Mouse (Mus musculus): ENCODE measurements at regions not wholly inside any gene's neighbourhood (a gene's known extent, or its start where the extent isn't known, plus 50 kb on each side); places are given as distances from the start of the nearest gene placed in this dataset.
"Not testable (repeated sequence)": the region's sequence is repeated elsewhere in the genome, so short reads cannot be mapped to it uniquely, and the experiment has no call there.

GRCm38 (mm10) chrX:19903962-19904930 lies 155.1 kb upstream of the Chst7 start:
- peak; percentile 5 for DNase-seq

GRCm38 (mm10) chrX:19906646-19907371 lies 152.6 kb upstream of the Chst7 start:
- DNase-seq: no peak

- DNase-seq: no peak
These were observed 142.4 kb upstream of the Chst7 start for GRCm38 (mm10) chrX:19917001-19917400.

DNA sequence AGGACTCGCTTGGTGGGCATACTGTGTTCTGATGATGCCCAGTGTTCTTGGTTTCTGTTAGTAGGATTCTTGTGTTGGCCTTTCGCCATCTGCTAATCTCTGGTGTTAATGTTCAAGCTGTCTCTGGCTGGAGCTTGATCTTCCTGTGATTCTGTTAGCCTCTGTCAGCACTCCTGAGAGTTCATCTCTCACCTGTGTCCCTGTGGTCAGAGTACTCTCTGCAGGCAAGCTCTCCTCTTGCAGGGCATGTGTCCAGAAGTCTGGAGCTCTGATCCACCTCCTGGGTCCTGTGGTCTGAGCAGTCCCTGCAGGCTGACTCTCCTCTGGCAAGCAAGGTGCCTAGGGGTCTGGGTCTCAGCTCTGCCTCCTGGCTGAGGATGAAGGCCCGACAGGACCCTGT lies 130.0 kb upstream of the Chst7 start:
- DNase-seq: not testable (repeated sequence)

DNA sequence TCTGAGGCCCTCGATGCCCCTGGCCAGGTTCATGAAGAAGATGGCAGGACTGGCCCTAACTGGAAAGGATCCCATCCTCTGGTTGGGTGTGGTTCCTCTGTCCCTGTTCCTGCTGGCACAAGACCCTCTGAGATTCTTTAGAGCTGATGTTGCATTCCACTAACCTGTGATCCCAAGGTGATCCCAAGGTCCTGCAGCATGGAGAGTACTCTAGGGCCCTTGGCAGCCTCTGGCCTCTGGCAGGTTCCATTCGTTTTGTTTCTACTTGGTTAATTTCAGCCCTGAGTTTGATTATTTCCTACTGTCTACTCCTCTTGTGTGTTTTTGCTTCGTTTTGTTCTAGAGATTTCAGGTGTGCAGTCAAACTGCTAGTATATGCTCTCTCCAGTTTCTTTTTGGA lies 129.5 kb upstream of the Chst7 start:
- no peak for DNase-seq

- DNase-seq: no peak
These were observed 116.1 kb upstream of the Chst7 start for GRCm38 (mm10) chrX:19943305-19943704.

Data from right cerebral cortex, postnatal 4 days (tissue).